Mouse (Mus musculus) lung, embryonic 16.5 days (tissue): ENCODE data around the gene Pard3. TPM values are rescaled to one million over a fixed set of nuclear protein-coding genes. Genes with fewer than 3 reads are reported as not detected.

ENCODE experiments used
- ATAC-seq: fragments of 200-750 bp; cut with Nextera tagmentation; 2 replicates; pipeline ENCODE4 v1.8.0; 2017; ENCODE audit warnings: low read depth, mild to moderate bottlenecking, moderate library complexity
- H3K27ac ChIP-seq: fragments of 300-500 bp; sonication (generic); 2 replicates; pipeline ENCODE4 v1.5.1; 2014; ENCODE audit warnings: mild to moderate bottlenecking, control low read depth, low read length
- H3K27me3 ChIP-seq: fragments of 300-500 bp; sonication (generic); 2 replicates; pipeline ENCODE4 v1.6.1; 2014; ENCODE audit warnings: low read depth, low read length, mixed read lengths; ENCODE audit not compliant: control insufficient read depth, insufficient read depth
- H3K36me3 ChIP-seq: fragments of 300-500 bp; sonication (generic); 2 replicates; pipeline ENCODE4 v1.6.1; 2014; ENCODE audit warnings: low read length; ENCODE audit not compliant: control insufficient read depth, insufficient read depth
- H3K4me1 ChIP-seq: fragments of 300-500 bp; sonication (generic); replicated peaks from 2 replicates; pipeline ENCODE4 v1.6.1; 2014; ENCODE audit warnings: low read length, mixed read lengths; ENCODE audit not compliant: control insufficient read depth, insufficient read depth
- H3K4me2 ChIP-seq: fragments of 300-500 bp; sonication (generic); 2 replicates; pipeline ENCODE4 v1.6.1; 2014; ENCODE audit warnings: low read depth, low read length, control low read depth
- H3K4me3 ChIP-seq: fragments of 300-500 bp; sonication (generic); 2 replicates; pipeline ENCODE4 v1.5.1; 2014; ENCODE audit warnings: mild to moderate bottlenecking, low read length, control low read depth
- H3K9ac ChIP-seq: fragments of 300-500 bp; sonication (generic); 2 replicates; pipeline ENCODE4 v1.6.1; 2014; ENCODE audit warnings: low read length, control low read depth
- H3K9me3 ChIP-seq: fragments of 300-500 bp; sonication (generic); 2 replicates; pipeline ENCODE4 v1.6.1; 2016; ENCODE audit warnings: low read length; ENCODE audit not compliant: control insufficient read depth
- WGBS: fragments of 180-500 bp; shearing (Covaris S2); extraction: QIAGEN DNeasy Blood & Tissue Kit; methylation state at CpG from one replicate; pipeline ENCODE4 v1.1.7; 2014; 5-methylcytosine and 5-hydroxymethylcytosine counted together
- polyA plus RNA-seq: library from polyadenylated mRNA; unstranded; fragments of >200 nt; fragmentation: Nextera tagmentation; extraction: Ambion mirVana; gene quantifications from 2 replicates; pipeline ENCODE4 v1.2.1, GENCODE M21; 2015

Pard3 gene
- 19.0 and 19.4 TPM in 2 replicates for polyA plus RNA-seq

GRCm38 (mm10) chr8:127063551-127064360 lies at the start of gene Pard3:
Gene Pard3 (plus strand): TSS chr8:127063893.
- peak; percentile 95 for ATAC-seq
- no peaks in the 10 kb centered on the region for H3K36me3 ChIP-seq
- H3K27me3 ChIP-seq = no peaks in the 10 kb centered on the region
- no peaks in the 10 kb centered on the region for H3K9me3 ChIP-seq
- peak within 1 kb of the TSS; percentile 95 for H3K27ac ChIP-seq
- 0% methylated on average over 86 of the region's 98 CpGs for whole genome bisulfite sequencing
- H3K4me1 ChIP-seq = peaks cover 23% of the 10 kb centered on the region
- peak within 1 kb of the TSS; percentile 94 for H3K4me3 ChIP-seq
- peak within 1 kb of the TSS; percentile 98 for H3K9ac ChIP-seq
- peak within 1 kb of the TSS; percentile 87 for H3K4me2 ChIP-seq

DNA sequence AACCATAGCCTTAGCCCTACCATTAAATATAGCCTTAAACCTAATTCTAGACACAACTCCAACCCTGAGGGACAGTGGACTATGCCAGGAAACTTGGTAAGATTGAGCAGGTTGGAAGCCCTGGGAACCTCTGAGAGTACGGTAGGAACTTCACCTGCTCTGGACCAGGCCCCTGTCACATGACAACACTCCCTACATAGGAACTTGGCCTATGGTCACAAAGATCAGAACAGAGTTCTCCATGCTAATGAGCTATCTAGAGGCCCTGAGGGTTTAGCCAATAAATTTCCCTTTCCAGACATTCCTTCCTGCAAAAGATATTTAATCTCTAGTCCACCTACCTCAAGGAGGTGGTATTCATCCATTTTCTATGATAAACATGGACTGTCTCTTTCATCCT lies 41.9 kb upstream of the Pard3 start:
- H3K36me3 ChIP-seq = no peaks in the 10 kb centered on the region
- H3K9me3 ChIP-seq = peaks cover 3% of the 10 kb centered on the region; the same call in 1 of the 2 replicates
- ATAC-seq = no peak
- no peak overlapping the region for H3K27ac ChIP-seq
- WGBS = 92% methylated on average over 1 of the region's 1 CpGs
- H3K27me3 ChIP-seq = no peaks in the 10 kb centered on the region
- no peak overlapping the region for H3K4me2 ChIP-seq
- no peaks in the 10 kb centered on the region for H3K4me1 ChIP-seq
- H3K9ac ChIP-seq = no peak overlapping the region
- H3K4me3 ChIP-seq = no peak overlapping the region

DNA sequence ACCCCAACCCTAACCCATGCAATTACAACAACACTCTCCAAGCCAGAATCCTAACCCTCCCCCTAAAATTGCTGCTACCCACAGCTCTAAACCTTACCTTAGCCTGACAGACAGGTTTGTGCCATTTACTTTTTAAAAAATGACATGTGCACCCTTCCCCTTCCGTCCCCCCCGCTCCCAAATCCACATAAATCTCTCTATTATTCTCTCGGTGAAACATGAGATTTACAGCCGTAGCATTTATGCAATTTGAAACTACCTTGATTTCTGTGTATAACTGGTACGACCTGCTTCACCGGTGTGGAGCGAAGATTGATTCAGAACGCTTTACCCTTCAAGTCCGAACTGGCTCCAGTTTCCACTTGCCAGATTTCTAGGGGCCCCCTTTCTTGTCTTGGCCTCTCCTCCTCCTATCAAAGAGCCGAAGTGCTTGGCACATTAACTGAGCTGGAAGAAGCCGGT lies 38.4 kb upstream of the Pard3 start:
- 39% methylated on average over 11 of the region's 11 CpGs for WGBS
- H3K27me3 ChIP-seq = no peaks in the 10 kb centered on the region
- ATAC-seq = peak; percentile 77; the same call in 1 of the 2 replicates
- no peak overlapping the region for H3K9ac ChIP-seq
- H3K9me3 ChIP-seq = no peaks in the 10 kb centered on the region
- no peak overlapping the region; the same call in 1 of the 2 replicates for H3K27ac ChIP-seq
- H3K4me3 ChIP-seq = 0 out of 2 replicates have a peak overlapping the region, but pooled peaks have one; percentile 13
- no peaks in the 10 kb centered on the region for H3K36me3 ChIP-seq
- H3K4me1 ChIP-seq = no peaks in the 10 kb centered on the region
- H3K4me2 ChIP-seq = peak overlapping the region; percentile 26

- no peak overlapping the region for H3K9ac ChIP-seq
- no peaks in the 10 kb centered on the region for H3K36me3 ChIP-seq
- H3K27ac ChIP-seq = no peak overlapping the region
- WGBS = 45% methylated on average over 11 of the region's 11 CpGs
- no peaks in the 10 kb centered on the region for H3K4me1 ChIP-seq
- 0 out of 2 replicates have a peak, but pooled peaks have one; percentile 43 for ATAC-seq
- H3K4me3 ChIP-seq = 0 out of 2 replicates have a peak overlapping the region, but pooled peaks have one; percentile 13
- H3K4me2 ChIP-seq = peak overlapping the region; percentile 26
- no peaks in the 10 kb centered on the region for H3K9me3 ChIP-seq
- H3K27me3 ChIP-seq = no peaks in the 10 kb centered on the region
These were observed 37.9 kb upstream of the Pard3 start for GRCm38 (mm10) chr8:127025775-127026174.

DNA sequence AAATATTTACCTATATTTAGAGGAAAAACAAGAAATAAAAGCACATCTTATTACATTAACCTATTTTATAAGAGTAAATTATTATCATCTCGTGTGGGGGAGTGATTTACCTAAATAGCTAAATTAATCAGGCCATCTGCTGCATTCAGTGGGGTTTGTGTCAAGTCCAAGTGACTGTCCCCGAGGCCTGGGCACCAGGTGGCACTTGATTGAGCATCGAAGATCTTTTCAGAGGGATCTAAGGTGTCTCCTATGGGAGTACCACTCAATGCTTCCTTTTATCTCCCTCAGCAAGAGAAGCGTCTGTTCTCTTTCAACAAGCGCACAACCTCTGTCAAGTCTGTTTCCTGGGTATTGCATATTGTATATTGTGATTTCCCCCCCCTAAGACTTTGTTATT lies 32.2 kb upstream of the Pard3 start:
- Histone ChIP-seq H3K4me3 (no peak overlapping the region), H3K9me3 (no peaks in the 10 kb centered on the region), H3K4me1 (no peaks in the 10 kb centered on the region), H3K27ac (no peak overlapping the region), H3K4me2 (no peak overlapping the region), H3K9ac (no peak overlapping the region), H3K27me3 (no peaks in the 10 kb centered on the region), H3K36me3 (no peaks in the 10 kb centered on the region)
- 75% methylated on average over 5 of the region's 5 CpGs for WGBS
- no peak for ATAC-seq

- ATAC-seq = no peak
- no peaks in the 10 kb centered on the region for H3K9me3 ChIP-seq
- 50% methylated on average over 4 of the region's 4 CpGs for WGBS
These were observed 24.8 kb upstream of the Pard3 start for GRCm38 (mm10) chr8:127038928-127039327.

GRCm38 (mm10) chr8:127049996-127050395 lies 13.7 kb upstream of the Pard3 start:
- no peak overlapping the region for H3K9ac ChIP-seq
- no peaks in the 10 kb centered on the region for H3K4me1 ChIP-seq
- 48% methylated on average over 5 of the region's 5 CpGs for WGBS
- no peak for ATAC-seq
- no peak overlapping the region for H3K4me3 ChIP-seq
- no peaks in the 10 kb centered on the region for H3K36me3 ChIP-seq
- no peak overlapping the region for H3K4me2 ChIP-seq
- no peaks in the 10 kb centered on the region for H3K9me3 ChIP-seq
- H3K27me3 ChIP-seq = no peaks in the 10 kb centered on the region
- H3K27ac ChIP-seq = no peak overlapping the region

More at GRCm38 (mm10) chr8:127038928-127039327, 24.8 kb upstream of the Pard3 start:
- Histone ChIP-seq H3K27ac (no peak overlapping the region), H3K36me3 (no peaks in the 10 kb centered on the region), H3K4me1 (no peaks in the 10 kb centered on the region), H3K9ac (no peak overlapping the region), H3K27me3 (no peaks in the 10 kb centered on the region), H3K4me2 (no peak overlapping the region), H3K4me3 (no peak overlapping the region)

- no peaks in the 10 kb centered on the region for H3K27me3 ChIP-seq
- no peaks in the 10 kb centered on the region for H3K36me3 ChIP-seq
- no peak overlapping the region for H3K4me2 ChIP-seq
- no peak overlapping the region for H3K27ac ChIP-seq
- H3K9ac ChIP-seq = no peak overlapping the region
- no peaks in the 10 kb centered on the region for H3K4me1 ChIP-seq
- 66% methylated on average over 10 of the region's 10 CpGs for WGBS
- ATAC-seq = no peak
- H3K4me3 ChIP-seq = no peak overlapping the region
- no peaks in the 10 kb centered on the region for H3K9me3 ChIP-seq
These were observed 11.6 kb upstream of the Pard3 start for GRCm38 (mm10) chr8:127052132-127052531.

- Histone ChIP-seq H3K27ac (no peak overlapping the region), H3K9me3 (no peaks in the 10 kb centered on the region), H3K4me1 (no peaks in the 10 kb centered on the region; the same call in 1 of the 2 replicates), H3K27me3 (no peaks in the 10 kb centered on the region), H3K4me3 (no peak overlapping the region), H3K9ac (no peak overlapping the region), H3K4me2 (no peak overlapping the region), H3K36me3 (no peaks in the 10 kb centered on the region)
- 48% methylated on average over 4 of the region's 4 CpGs for WGBS
- no peak for ATAC-seq
These were observed 8.6 kb upstream of the Pard3 start for GRCm38 (mm10) chr8:127055081-127055480.
